Mouse (Mus musculus): ENCODE data around the gene Cfdp1. TPM values are rescaled to one million over a fixed set of nuclear protein-coding genes. Genes with fewer than 3 reads are reported as not detected.

Cfdp1 gene
- polyA plus RNA-seq, 1 experiment from 2014 or later: 203 TPM

Other genes starting within 250 kb of the Cfdp1 start
- 1.1 and 1.6 TPM in 2 replicates for gene Ldhd, start 223.9 kb downstream of the Cfdp1 start, polyA plus RNA-seq (2015; fragmentation: Nextera tagmentation; extraction: Ambion mirVana)
- 19.8 and 19.9 TPM in 2 replicates for gene Zfp1, start 210.9 kb downstream of the Cfdp1 start, polyA plus RNA-seq (2015; fragmentation: Nextera tagmentation; extraction: Ambion mirVana)
- gene Ctrb1, start 163.3 kb downstream of the Cfdp1 start, polyA plus RNA-seq (2015; fragmentation: Nextera tagmentation; extraction: Ambion mirVana): 1.2 TPM in 1 of 2 replicates, not detected in the other
- gene Bcar1, start 110.5 kb downstream of the Cfdp1 start, polyA plus RNA-seq (2015; fragmentation: Nextera tagmentation; extraction: Ambion mirVana): 49.2 and 52.1 TPM in 2 replicates
- 10.1 and 10.9 TPM in 2 replicates for gene Tmem170, start 22.5 kb upstream of the Cfdp1 start, polyA plus RNA-seq (2015; fragmentation: Nextera tagmentation; extraction: Ambion mirVana)
- 14.2 and 15.4 TPM in 2 replicates for gene Chst5, start 56.2 kb upstream of the Cfdp1 start, polyA plus RNA-seq (2015; fragmentation: Nextera tagmentation; extraction: Ambion mirVana)
- gene Tmem231, start 79.6 kb upstream of the Cfdp1 start, polyA plus RNA-seq (2015; fragmentation: Nextera tagmentation; extraction: Ambion mirVana): 17.5 and 19.6 TPM in 2 replicates
- gene Gabarapl2, start 86.4 kb upstream of the Cfdp1 start, polyA plus RNA-seq (2015; fragmentation: Nextera tagmentation; extraction: Ambion mirVana): 195 and 218 TPM in 2 replicates
- 7.5 and 8.8 TPM in 2 replicates for gene Adat1, start 138.0 kb upstream of the Cfdp1 start, polyA plus RNA-seq (2015; fragmentation: Nextera tagmentation; extraction: Ambion mirVana)
- gene Kars, start 157.0 kb upstream of the Cfdp1 start, polyA plus RNA-seq (2015; fragmentation: Nextera tagmentation; extraction: Ambion mirVana): 159 and 172 TPM in 2 replicates
- gene Terf2ip, start 157.1 kb upstream of the Cfdp1 start, polyA plus RNA-seq (2015; fragmentation: Nextera tagmentation; extraction: Ambion mirVana): 23.1 and 23.3 TPM in 2 replicates
- gene Gm6793, start 160.7 kb upstream of the Cfdp1 start, polyA plus RNA-seq (2015; fragmentation: Nextera tagmentation; extraction: Ambion mirVana): 0.58 and 0.60 TPM in 2 replicates

Data from lung, embryonic 16.5 days (tissue).